Mouse (Mus musculus) lung, postnatal 25 days (tissue): ENCODE measurements around the gene Lrp11.
"Not testable (repeated sequence)": the region's sequence is repeated elsewhere in the genome, so short reads cannot be mapped to it uniquely, and the experiment has no call there.

Experiments
- DNase-seq: peaks from one replicate; pipeline ENCODE4 v3.0.0; 2022; ENCODE audit warnings: low spot score

The Lrp11 gene

GRCm38 (mm10) chr10:7589592-7590233 is at the start of gene Lrp11:
TSS of gene Lrp11 (plus strand) at chr10:7589800.
- peak; percentile 92 for DNase-seq

GRCm38 (mm10) chr10:7578002-7578401 is 11.6 kb upstream of the Lrp11 start:
- DNase-seq, result peak; percentile 16

GRCm38 (mm10) chr10:7581401-7581800 is 8.2 kb upstream of the Lrp11 start:
- no peak for DNase-seq

- no peak for DNase-seq
These were observed 7.3 kb upstream of the Lrp11 start for GRCm38 (mm10) chr10:7582157-7582890.

GRCm38 (mm10) chr10:7582891-7583557 is 6.6 kb upstream of the Lrp11 start:
- DNase-seq, result no peak

GRCm38 (mm10) chr10:7586771-7587170 is 2.8 kb upstream of the Lrp11 start:
- DNase-seq, result no peak

- no peak for DNase-seq
These were observed 662 bp downstream of the Lrp11 start for GRCm38 (mm10) chr10:7590234-7590689.

- no peak for DNase-seq
These were observed 1.2 kb downstream of the Lrp11 start for GRCm38 (mm10) chr10:7590792-7591191.

- DNase-seq, result no peak
These were observed 5.2 kb downstream of the Lrp11 start for GRCm38 (mm10) chr10:7594797-7595196.

- DNase-seq, result no peak
These were observed 6.7 kb downstream of the Lrp11 start for GRCm38 (mm10) chr10:7596251-7596650.

- DNase-seq, result no peak
These were observed 8.6 kb downstream of the Lrp11 start for GRCm38 (mm10) chr10:7598177-7598576.

- DNase-seq, result peak; percentile 74
These were observed 11.0 kb downstream of the Lrp11 start for GRCm38 (mm10) chr10:7600647-7601046.

GRCm38 (mm10) chr10:7605168-7605567 is 15.6 kb downstream of the Lrp11 start:
- DNase-seq, result no peak

- no peak for DNase-seq
These were observed 16.8 kb downstream of the Lrp11 start for GRCm38 (mm10) chr10:7606437-7606836.

GRCm38 (mm10) chr10:7608611-7609010 is 19.0 kb downstream of the Lrp11 start:
- no peak for DNase-seq

GRCm38 (mm10) chr10:7611647-7612046 is 22.0 kb downstream of the Lrp11 start:
- no peak for DNase-seq

GRCm38 (mm10) chr10:7612210-7612609 is 22.6 kb downstream of the Lrp11 start:
- not testable (repeated sequence) for DNase-seq

GRCm38 (mm10) chr10:7614834-7615233 is 25.2 kb downstream of the Lrp11 start:
- no peak for DNase-seq

GRCm38 (mm10) chr10:7617146-7617545 is 27.5 kb downstream of the Lrp11 start:
- not testable (repeated sequence) for DNase-seq

- not testable (repeated sequence) for DNase-seq
These were observed 28.0 kb downstream of the Lrp11 start for GRCm38 (mm10) chr10:7617556-7617955.

- no peak for DNase-seq
These were observed 30.2 kb downstream of the Lrp11 start for GRCm38 (mm10) chr10:7619821-7620241.

GRCm38 (mm10) chr10:7620723-7621122 is 31.1 kb downstream of the Lrp11 start:
- no peak for DNase-seq

GRCm38 (mm10) chr10:7622378-7622777 is 32.8 kb downstream of the Lrp11 start:
- no peak for DNase-seq
